Mouse (Mus musculus): ENCODE measurements around the gene Drd2. TPM values are rescaled to one million over a fixed set of nuclear protein-coding genes. Genes with fewer than 3 reads are reported as not detected.

Gene Drd2
- polyA plus RNA-seq, 1 experiment from 2014 or later = not detected

GRCm38 (mm10) chr9:49423866-49424265 is 83.4 kb downstream of the Drd2 start:
- WGBS = 93% methylated on average over 5 of the region's 5 CpGs
- Histone ChIP-seq H3K9ac (ENCODE audit: low read length) (no peak overlapping the region), H3K27me3 (ENCODE audit: control insufficient read depth, insufficient read depth, low read length) (no peaks in the 10 kb centered on the region), H3K4me3 (ENCODE audit: low read depth, low read length) (no peak overlapping the region), H3K4me1 (replicated peaks; ENCODE audit: control insufficient read depth, insufficient read depth) (no peaks in the 10 kb centered on the region), H3K9me3 (ENCODE audit: control insufficient read depth, low read length) (no peaks in the 10 kb centered on the region), H3K27ac (replicated peaks) (no peak overlapping the region), H3K4me2 (replicated peaks; ENCODE audit: low read depth) (no peak overlapping the region), H3K36me3 (ENCODE audit: control insufficient read depth, insufficient read depth, low read length) (no peaks in the 10 kb centered on the region)
- TF ChIP-seq CTCF (IDR thresholded peaks at IDR 0.05; ENCODE audit: low read depth) = no peak
- TF ChIP-seq EP300 (optimal IDR thresholded peaks at IDR 0.05) = no peak
- ATAC-seq (ENCODE audit: low FRiP score, low TSS enrichment) (no peak), DNase-seq (ENCODE audit: low spot score) (no peak)

GRCm38 (mm10) chr9:49425585-49425984 is 85.2 kb downstream of the Drd2 start:
- 14% methylated on average over 1 of the region's 1 CpGs for WGBS
- no peak overlapping the region for H3K9ac ChIP-seq (ENCODE audit: low read length)
- no peaks in the 10 kb centered on the region for H3K36me3 ChIP-seq (ENCODE audit: control insufficient read depth, insufficient read depth, low read length)
- H3K9me3 ChIP-seq (ENCODE audit: control insufficient read depth, low read length) = no peaks in the 10 kb centered on the region
- ATAC-seq (ENCODE audit: low FRiP score, low TSS enrichment) (no peak), DNase-seq (ENCODE audit: low spot score) (no peak)
- no peaks in the 10 kb centered on the region for H3K27me3 ChIP-seq (ENCODE audit: control insufficient read depth, insufficient read depth, low read length)
- H3K4me1 ChIP-seq (replicated peaks; ENCODE audit: control insufficient read depth, insufficient read depth) = no peaks in the 10 kb centered on the region
- no peak overlapping the region for H3K27ac ChIP-seq (replicated peaks)
- TF ChIP-seq CTCF (IDR thresholded peaks at IDR 0.05; ENCODE audit: low read depth) = no peak
- no peak for TF ChIP-seq EP300 (optimal IDR thresholded peaks at IDR 0.05)
- H3K4me3 ChIP-seq (ENCODE audit: low read depth, low read length) = no peak overlapping the region
- no peak overlapping the region for H3K4me2 ChIP-seq (replicated peaks; ENCODE audit: low read depth)

DNA sequence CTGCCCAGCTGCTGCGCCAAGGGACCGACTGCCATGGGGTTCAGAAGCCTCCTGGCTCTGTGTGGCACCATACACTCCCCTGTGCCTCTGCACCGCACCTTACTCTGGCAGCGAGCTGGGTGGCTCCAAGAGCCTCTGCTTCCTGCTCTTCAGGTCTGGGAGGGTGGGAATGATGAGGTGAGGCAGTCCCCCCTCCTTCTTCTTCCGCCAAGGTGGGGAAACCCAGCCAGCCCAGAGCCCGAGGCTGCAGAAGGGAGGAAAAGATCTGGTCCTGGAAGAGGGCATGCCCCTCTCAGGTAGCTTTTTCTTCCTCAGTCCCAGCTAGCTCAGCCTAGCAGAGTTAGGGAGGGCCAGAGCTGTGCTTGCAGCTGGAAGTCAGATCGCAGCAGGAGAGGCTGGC is 86.5 kb downstream of the Drd2 start, which contains the start of gene Ankk1:
Ankk1 (minus strand) TSS at position 101 of the 400 bp plus-strand sequence.
- Histone ChIP-seq H3K4me2 (replicated peaks; ENCODE audit: low read depth) (no peak within 1 kb of the TSS), H3K27ac (replicated peaks) (no peak within 1 kb of the TSS; the same call in 1 of the 2 replicates), H3K27me3 (ENCODE audit: control insufficient read depth, insufficient read depth, low read length) (no peaks in the 10 kb centered on the region), H3K4me3 (ENCODE audit: low read depth, low read length) (no peak within 1 kb of the TSS), H3K9me3 (ENCODE audit: control insufficient read depth, low read length) (no peaks in the 10 kb centered on the region), H3K36me3 (ENCODE audit: control insufficient read depth, insufficient read depth, low read length) (no peaks in the 10 kb centered on the region), H3K4me1 (replicated peaks; ENCODE audit: control insufficient read depth, insufficient read depth) (no peaks in the 10 kb centered on the region), H3K9ac (ENCODE audit: low read length) (no peak within 1 kb of the TSS)
- DNase-seq (ENCODE audit: low spot score) (no peak), ATAC-seq (ENCODE audit: low FRiP score, low TSS enrichment) (no peak)
- TF ChIP-seq EP300 (optimal IDR thresholded peaks at IDR 0.05) (no peak), CTCF (IDR thresholded peaks at IDR 0.05; ENCODE audit: low read depth) (no peak)
- WGBS = 76% methylated on average over 7 of the region's 7 CpGs

GRCm38 (mm10) chr9:49427478-49427877 is 87.1 kb downstream of the Drd2 start:
- H3K27me3 ChIP-seq (ENCODE audit: control insufficient read depth, insufficient read depth, low read length) = no peaks in the 10 kb centered on the region
- DNase-seq (ENCODE audit: low spot score) (no peak), ATAC-seq (ENCODE audit: low FRiP score, low TSS enrichment) (no peak)
- H3K9me3 ChIP-seq (ENCODE audit: control insufficient read depth, low read length) = no peaks in the 10 kb centered on the region
- WGBS = 61% methylated on average over 5 of the region's 5 CpGs
- H3K4me3 ChIP-seq (ENCODE audit: low read depth, low read length) = no peak overlapping the region
- no peak overlapping the region for H3K9ac ChIP-seq (ENCODE audit: low read length)
- TF ChIP-seq CTCF (IDR thresholded peaks at IDR 0.05; ENCODE audit: low read depth) (no peak), EP300 (optimal IDR thresholded peaks at IDR 0.05) (no peak)
- no peak overlapping the region; the same call in 1 of the 2 replicates for H3K27ac ChIP-seq (replicated peaks)
- no peaks in the 10 kb centered on the region for H3K36me3 ChIP-seq (ENCODE audit: control insufficient read depth, insufficient read depth, low read length)
- no peaks in the 10 kb centered on the region for H3K4me1 ChIP-seq (replicated peaks; ENCODE audit: control insufficient read depth, insufficient read depth)
- no peak overlapping the region for H3K4me2 ChIP-seq (replicated peaks; ENCODE audit: low read depth)

DNA sequence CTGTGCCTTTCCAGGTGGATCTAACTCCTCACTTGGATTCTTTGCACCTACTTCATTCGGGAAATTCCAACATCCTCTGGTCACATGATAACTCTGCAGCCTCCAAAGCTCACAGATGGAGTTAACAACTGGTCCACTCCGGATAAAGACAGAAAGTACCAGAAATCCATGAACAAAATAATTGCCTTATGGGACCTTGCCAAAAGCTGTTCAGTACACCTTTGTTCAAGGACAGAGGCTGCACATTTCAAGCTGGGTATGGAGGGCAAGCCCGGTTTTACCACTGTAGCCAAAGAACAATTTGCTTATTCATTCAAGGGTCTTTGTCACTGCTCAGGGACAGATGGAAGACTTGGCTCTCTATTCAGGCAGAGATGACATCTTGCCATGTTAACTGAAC is 102.2 kb downstream of the Drd2 start:
- 76% methylated on average over 3 of the region's 3 CpGs for WGBS
- Histone ChIP-seq H3K27ac (replicated peaks) (no peak overlapping the region), H3K4me1 (replicated peaks; ENCODE audit: control insufficient read depth, insufficient read depth) (no peaks in the 10 kb centered on the region), H3K36me3 (ENCODE audit: control insufficient read depth, insufficient read depth, low read length) (no peaks in the 10 kb centered on the region), H3K9me3 (ENCODE audit: control insufficient read depth, low read length) (no peaks in the 10 kb centered on the region), H3K4me2 (replicated peaks; ENCODE audit: low read depth) (no peak overlapping the region), H3K4me3 (ENCODE audit: low read depth, low read length) (no peak overlapping the region), H3K9ac (ENCODE audit: low read length) (no peak overlapping the region), H3K27me3 (ENCODE audit: control insufficient read depth, insufficient read depth, low read length) (no peaks in the 10 kb centered on the region)
- DNase-seq (ENCODE audit: low spot score) (no peak), ATAC-seq (ENCODE audit: low FRiP score, low TSS enrichment) (no peak)
- TF ChIP-seq CTCF (IDR thresholded peaks at IDR 0.05; ENCODE audit: low read depth) (no peak), EP300 (optimal IDR thresholded peaks at IDR 0.05) (no peak)

- Histone ChIP-seq H3K27me3 (ENCODE audit: control insufficient read depth, insufficient read depth, low read length) (no peaks in the 10 kb centered on the region), H3K9ac (ENCODE audit: low read length) (no peak overlapping the region), H3K4me2 (replicated peaks; ENCODE audit: low read depth) (no peak overlapping the region), H3K27ac (replicated peaks) (no peak overlapping the region), H3K9me3 (ENCODE audit: control insufficient read depth, low read length) (no peaks in the 10 kb centered on the region), H3K36me3 (ENCODE audit: control insufficient read depth, insufficient read depth, low read length) (no peaks in the 10 kb centered on the region), H3K4me3 (ENCODE audit: low read depth, low read length) (no peak overlapping the region), H3K4me1 (replicated peaks; ENCODE audit: control insufficient read depth, insufficient read depth) (no peaks in the 10 kb centered on the region)
- ATAC-seq (ENCODE audit: low FRiP score, low TSS enrichment) (no peak), DNase-seq (ENCODE audit: low spot score) (no peak)
- WGBS = 63% methylated on average over 3 of the region's 3 CpGs
- TF ChIP-seq CTCF (IDR thresholded peaks at IDR 0.05; ENCODE audit: low read depth) (no peak), EP300 (optimal IDR thresholded peaks at IDR 0.05) (no peak)
Measured at GRCm38 (mm10) chr9:49450491-49450890, 110.1 kb downstream of the Drd2 start.

Data from stomach, postnatal 0 days (tissue).